Mouse (Mus musculus) liver, embryonic 14.5 days (tissue): ENCODE measurements around the gene Pdp2. TPM values are rescaled to one million over a fixed set of nuclear protein-coding genes. Genes with fewer than 3 reads are reported as not detected.
"Not testable (repeated sequence)": the region's sequence is repeated elsewhere in the genome, so short reads cannot be mapped to it uniquely, and the experiment has no call there.

Source experiments
- ATAC-seq: fragments of 200-750 bp; cut with Nextera tagmentation; 2 replicates; pipeline ENCODE4 v1.8.0; 2017; ENCODE audit warnings: moderate number of reproducible peaks, mild to moderate bottlenecking, moderate library complexity; ENCODE audit not compliant: insufficient read depth
- DNase-seq, 3 experiments: peaks; one replicate each; pipeline ENCODE4 v3.0.0-alpha.2; 2012 to 2013; ENCODE audit warnings: low read depth in 3 of 3, low spot score in 3 of 3
- H3K27ac ChIP-seq: fragments of 300-500 bp; sonication (generic); 2 replicates; pipeline ENCODE4 v1.5.1; 2014; ENCODE audit warnings: moderate library complexity, mild to moderate bottlenecking, control low read depth, inconsistent platforms
- H3K27me3 ChIP-seq: fragments of 300-500 bp; sonication (generic); 2 replicates; pipeline ENCODE4 v1.6.1; 2014; ENCODE audit warnings: mild to moderate bottlenecking, low read length, moderate library complexity; ENCODE audit not compliant: control insufficient read depth, insufficient read depth
- H3K36me3 ChIP-seq: fragments of 300-500 bp; sonication (generic); replicated peaks from 2 replicates; pipeline ENCODE4 v1.6.1; 2014; ENCODE audit warnings: low read depth; ENCODE audit not compliant: control insufficient read depth, insufficient read depth
- H3K4me1 ChIP-seq, 2 experiments: fragments of 200-500 bp in 1 of 2; fragments of 300-500 bp in 1 of 2; sonication (generic) in 1 of 2; replicated peaks; 2 replicates each; pipeline ENCODE4 v1.6.1; 2012 to 2014; ENCODE audit warnings: antibody characterized with exemption in 1 of 2, inconsistent platforms in 1 of 2, low read length in 1 of 2; ENCODE audit not compliant: control insufficient read depth in 2 of 2, insufficient read depth in 2 of 2
- H3K4me2 ChIP-seq: fragments of 300-500 bp; sonication (generic); 2 replicates; pipeline ENCODE4 v1.6.1; 2014; ENCODE audit warnings: low read depth, mild to moderate bottlenecking, control low read depth, moderate library complexity
- H3K4me3 ChIP-seq, 2 experiments: fragments of 200-500 bp in 1 of 2; fragments of 300-500 bp in 1 of 2; sonication (generic) in 1 of 2; 2 replicates each; pipeline ENCODE4 v1.5.1; 2012 to 2014; ENCODE audit warnings: low read depth in 2 of 2, low read length in 2 of 2, mild to moderate bottlenecking in 2 of 2, control low read depth in 1 of 2, inconsistent platforms in 1 of 2, moderate library complexity in 1 of 2; ENCODE audit not compliant: insufficient read depth in 1 of 2
- H3K9ac ChIP-seq: fragments of 300-500 bp; sonication (generic); replicated peaks from 2 replicates; pipeline ENCODE4 v1.6.1; 2014; ENCODE audit warnings: mild to moderate bottlenecking, control low read depth, moderate library complexity
- H3K9me3 ChIP-seq: fragments of 300-500 bp; sonication (generic); 2 replicates; pipeline ENCODE4 v1.6.1; 2016; ENCODE audit warnings: low read length, mixed read lengths; ENCODE audit not compliant: control insufficient read depth
- CTCF ChIP-seq: IDR thresholded peaks from 2 replicates; pipeline ENCODE4 v1.5.1; 2016; ENCODE audit warnings: antibody characterized with exemption, low read depth, control low read depth
- WGBS: fragments of 180-500 bp; shearing (Covaris S2); extraction: QIAGEN DNeasy Blood & Tissue Kit; methylation state at CpG from one replicate; pipeline ENCODE4 v1.1.7; 2014; ENCODE audit not compliant: insufficient replicate concordance; 5-methylcytosine and 5-hydroxymethylcytosine counted together
- polyA plus RNA-seq, 2 experiments: library from polyadenylated mRNA; depleted of rRNA in 1 of 2; stranded (reverse) in 1 of 2; unstranded in 1 of 2; fragments of >200 nt; fragmentation: Nextera tagmentation in 1 of 2; extraction: Ambion mirVana in 1 of 2; gene quantifications; 2 replicates each; pipeline versions ENCODE4 v1.2.1 to v1.2.3; 2012 to 2014

Pdp2 gene
- polyA plus RNA-seq, 2 experiments: 1.5 to 2.4 TPM

DNA sequence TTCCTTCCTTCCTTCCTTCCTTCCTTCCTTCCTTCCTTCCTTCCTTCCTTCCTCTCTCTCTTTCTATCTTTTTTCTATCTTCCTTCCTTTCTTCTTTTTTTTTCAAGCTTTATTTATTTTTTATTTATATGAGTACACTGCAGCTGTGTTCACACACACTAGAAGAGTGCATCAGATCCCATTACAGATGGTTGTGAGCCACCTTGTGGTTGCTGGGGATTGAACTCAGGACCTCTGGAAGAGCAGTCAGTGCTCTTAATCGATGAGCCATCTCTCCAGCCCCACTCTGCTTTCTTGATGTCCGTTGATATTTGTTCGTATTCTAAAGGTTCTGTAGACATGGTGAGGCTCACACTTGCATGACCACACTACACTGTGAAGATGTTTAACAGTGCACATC, 52.9 kb downstream of the Pdp2 start:
- 0 out of 2 replicates have a peak, but pooled peaks have one; percentile 9 for TF ChIP-seq CTCF
- not testable (repeated sequence) for H3K4me2 ChIP-seq, ATAC-seq, H3K27ac ChIP-seq, DNase-seq, H3K9ac ChIP-seq, H3K4me3 ChIP-seq, H3K9me3 ChIP-seq, H3K36me3 ChIP-seq, H3K27me3 ChIP-seq
- H3K4me1 ChIP-seq: peaks cover 10 to 16% of the 10 kb centered on the region in 2 experiments
- WGBS: 39% methylated on average over 3 of the region's 3 CpGs

Other genes with a start within 250 kb of the Pdp2 start
- gene Cmtm4, start 195.6 kb upstream of the Pdp2 start, polyA plus RNA-seq (2012; rRNA removed): 1.7 TPM in 2 replicates
- 0.44 and 0.54 TPM in 2 replicates for gene Cmtm4, start 195.6 kb upstream of the Pdp2 start, polyA plus RNA-seq (2014; fragmentation: Nextera tagmentation; extraction: Ambion mirVana)
- 5.8 and 9.4 TPM in 2 replicates for gene Dync1li2, start 148.4 kb upstream of the Pdp2 start, polyA plus RNA-seq (2012; rRNA removed)
- gene Dync1li2, start 148.4 kb upstream of the Pdp2 start, polyA plus RNA-seq (2014; fragmentation: Nextera tagmentation; extraction: Ambion mirVana): 8.2 and 9.8 TPM in 2 replicates
- not detected in 2 replicates for gene Terb1, start 81.5 kb upstream of the Pdp2 start, polyA plus RNA-seq (2012; rRNA removed)
- gene Terb1, start 81.5 kb upstream of the Pdp2 start, polyA plus RNA-seq (2014; fragmentation: Nextera tagmentation; extraction: Ambion mirVana): not detected in 2 replicates
- gene Nae1, start 56.8 kb upstream of the Pdp2 start, polyA plus RNA-seq (2012; rRNA removed): 12.4 and 23.4 TPM in 2 replicates
- gene Nae1, start 56.8 kb upstream of the Pdp2 start, polyA plus RNA-seq (2014; fragmentation: Nextera tagmentation; extraction: Ambion mirVana): 36.4 and 37.5 TPM in 2 replicates
- 2.5 and 5.0 TPM in 2 replicates for gene Car7, start 56.8 kb upstream of the Pdp2 start, polyA plus RNA-seq (2012; rRNA removed)
- gene Car7, start 56.8 kb upstream of the Pdp2 start, polyA plus RNA-seq (2014; fragmentation: Nextera tagmentation; extraction: Ambion mirVana): 5.0 and 11.2 TPM in 2 replicates
- 0.01 and 0.02 TPM in 2 replicates for gene Cdh16, start 32.9 kb downstream of the Pdp2 start, polyA plus RNA-seq (2012; rRNA removed)
- gene Cdh16, start 32.9 kb downstream of the Pdp2 start, polyA plus RNA-seq (2014; fragmentation: Nextera tagmentation; extraction: Ambion mirVana): not detected in 2 replicates
- 0.21 and 0.25 TPM in 2 replicates for gene Rrad, start 39.9 kb downstream of the Pdp2 start, polyA plus RNA-seq (2012; rRNA removed)
- gene Rrad, start 39.9 kb downstream of the Pdp2 start, polyA plus RNA-seq (2014; fragmentation: Nextera tagmentation; extraction: Ambion mirVana): 0.10 and 0.54 TPM in 2 replicates
- 33.2 and 38.5 TPM in 2 replicates for gene Ciao2b, start 50.5 kb downstream of the Pdp2 start, polyA plus RNA-seq (2012; rRNA removed)
- 49.6 and 50.3 TPM in 2 replicates for gene Ciao2b, start 50.5 kb downstream of the Pdp2 start, polyA plus RNA-seq (2014; fragmentation: Nextera tagmentation; extraction: Ambion mirVana)
- 10.6 and 11.3 TPM in 2 replicates for gene Ces2a, start 142.6 kb downstream of the Pdp2 start, polyA plus RNA-seq (2012; rRNA removed)
- gene Ces2a, start 142.6 kb downstream of the Pdp2 start, polyA plus RNA-seq (2014; fragmentation: Nextera tagmentation; extraction: Ambion mirVana): 9.9 and 12.1 TPM in 2 replicates
- gene Ces2b, start 240.1 kb downstream of the Pdp2 start, polyA plus RNA-seq (2012; rRNA removed): 0.10 and 0.16 TPM in 2 replicates
- gene Ces2b, start 240.1 kb downstream of the Pdp2 start, polyA plus RNA-seq (2014; fragmentation: Nextera tagmentation; extraction: Ambion mirVana): 0.23 and 0.27 TPM in 2 replicates